Mouse (Mus musculus): ENCODE measurements around the gene Kif2c.
A peak's percentile ranks its signal among the peaks of the same experiment; 100 is the strongest.
"Not testable (repeated sequence)": the region's sequence is repeated elsewhere in the genome, so short reads cannot be mapped to it uniquely, and the experiment has no call there.

Kif2c gene

GRCm38 (mm10) chr4:117188969-117189368 is 6.5 kb upstream of the Kif2c start:
- DNase-seq (ENCODE audit: low read depth), result no peak

DNA sequence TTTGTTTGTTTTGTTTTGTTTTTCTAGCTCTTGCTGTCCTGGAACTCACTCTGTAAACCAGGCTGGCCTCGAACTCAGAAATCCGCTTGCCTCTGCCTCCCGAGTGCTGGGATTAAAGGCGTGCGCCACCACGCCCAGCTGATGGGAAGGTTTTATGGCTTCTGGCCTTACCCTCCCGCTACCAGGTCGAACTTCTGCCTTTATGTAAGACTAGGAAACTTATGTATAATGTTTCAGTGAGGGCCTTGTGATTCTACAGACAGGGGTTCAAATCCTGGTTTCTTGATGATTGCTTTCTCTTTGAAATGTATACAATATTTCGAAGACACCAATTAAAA is 289 bp upstream of the Kif2c start:
- not testable (repeated sequence) for DNase-seq (ENCODE audit: low read depth)

GRCm38 (mm10) chr4:117169936-117170335 is 12.5 kb downstream of the Kif2c start:
- DNase-seq (ENCODE audit: low read depth), result no peak

- no peak for DNase-seq (ENCODE audit: low read depth)
These were observed 21.3 kb downstream of the Kif2c start for GRCm38 (mm10) chr4:117161183-117161582.

GRCm38 (mm10) chr4:117159666-117160065 is 22.8 kb downstream of the Kif2c start:
- DNase-seq (ENCODE audit: low read depth), result no peak

- no peak for DNase-seq (ENCODE audit: low read depth)
These were observed 26.1 kb downstream of the Kif2c start for GRCm38 (mm10) chr4:117156372-117156771.

- peak; percentile 88 for DNase-seq (ENCODE audit: low read depth)
These were observed 26.6 kb downstream of the Kif2c start, which contains the start of gene Rps8 for GRCm38 (mm10) chr4:117155792-117156355. Gene Rps8, minus strand, starts transcription at chr4:117156243.

- no peak for DNase-seq (ENCODE audit: low read depth)
These were observed 27.2 kb downstream of the Kif2c start for GRCm38 (mm10) chr4:117155020-117155791.

DNA sequence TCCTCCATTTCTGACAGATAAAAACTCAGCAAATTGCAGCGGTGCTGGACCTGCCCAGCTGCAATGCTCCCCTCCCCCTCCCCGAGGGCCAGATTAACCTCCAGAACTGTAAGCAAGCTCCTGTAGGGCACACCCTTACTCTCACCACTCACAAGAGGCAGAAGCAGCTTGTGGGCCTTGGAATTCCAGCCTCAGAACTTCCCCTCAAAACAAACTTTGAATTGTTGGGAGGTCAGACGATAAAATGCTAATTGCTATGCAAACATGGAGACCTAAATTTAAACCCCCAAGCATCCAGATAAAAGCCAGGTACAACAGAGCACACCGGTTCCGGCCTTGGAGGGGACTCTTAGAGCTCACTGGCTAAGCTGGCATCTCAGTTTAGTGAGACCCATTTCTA is 29.7 kb downstream of the Kif2c start:
- DNase-seq (ENCODE audit: low read depth), result no peak

GRCm38 (mm10) chr4:117151416-117151815 is 31.0 kb downstream of the Kif2c start:
- DNase-seq (ENCODE audit: low read depth), result no peak

- DNase-seq (ENCODE audit: low read depth), result no peak
These were observed 32.2 kb downstream of the Kif2c start for GRCm38 (mm10) chr4:117150212-117150733.

DNA sequence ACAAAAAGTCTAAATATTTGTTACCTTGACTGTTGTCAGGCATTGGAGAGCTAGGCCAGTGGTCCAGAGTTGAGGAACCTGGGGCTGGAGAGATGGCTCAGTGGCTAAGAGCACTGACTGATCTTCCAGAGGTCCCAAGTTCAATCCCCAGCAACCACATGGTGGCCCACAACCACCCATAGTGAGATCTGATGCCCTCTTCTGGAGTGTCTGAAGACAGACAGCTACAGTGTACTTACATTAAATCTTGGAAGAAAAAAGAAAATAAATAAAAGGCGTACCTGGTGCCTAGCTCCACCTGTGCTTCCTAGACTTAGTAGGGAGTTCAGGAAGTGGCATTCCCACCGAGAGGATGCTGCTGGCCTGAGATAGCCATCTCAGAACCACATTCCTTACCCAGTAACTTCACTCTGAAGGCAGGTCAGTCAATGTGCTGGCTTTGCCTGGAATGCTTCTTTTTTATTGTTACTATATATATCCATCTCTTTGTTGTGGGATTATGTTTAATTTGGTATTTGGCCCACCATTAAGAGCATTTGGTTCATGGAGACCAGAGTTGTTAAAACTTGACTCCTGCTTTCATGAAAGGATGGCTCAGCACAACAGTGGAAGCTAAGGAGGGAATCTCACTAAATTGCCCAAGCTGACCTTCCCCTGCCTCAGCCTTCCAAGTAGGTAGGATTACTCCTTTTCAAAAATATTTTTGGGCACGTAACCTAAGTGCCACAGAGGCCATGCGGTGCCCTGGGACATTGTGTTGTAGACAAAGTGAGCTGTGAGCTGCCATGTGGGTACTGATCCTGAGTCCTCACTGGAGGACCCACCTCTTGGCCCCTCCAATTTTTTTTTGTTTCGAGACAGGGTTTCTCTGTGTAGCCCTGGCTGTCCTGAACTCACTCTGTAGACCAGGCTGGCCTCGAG is 32.9 kb downstream of the Kif2c start:
- DNase-seq (ENCODE audit: low read depth), result no peak

- no peak for DNase-seq (ENCODE audit: low read depth)
These were observed 33.6 kb downstream of the Kif2c start for GRCm38 (mm10) chr4:117148815-117149214.

DNA sequence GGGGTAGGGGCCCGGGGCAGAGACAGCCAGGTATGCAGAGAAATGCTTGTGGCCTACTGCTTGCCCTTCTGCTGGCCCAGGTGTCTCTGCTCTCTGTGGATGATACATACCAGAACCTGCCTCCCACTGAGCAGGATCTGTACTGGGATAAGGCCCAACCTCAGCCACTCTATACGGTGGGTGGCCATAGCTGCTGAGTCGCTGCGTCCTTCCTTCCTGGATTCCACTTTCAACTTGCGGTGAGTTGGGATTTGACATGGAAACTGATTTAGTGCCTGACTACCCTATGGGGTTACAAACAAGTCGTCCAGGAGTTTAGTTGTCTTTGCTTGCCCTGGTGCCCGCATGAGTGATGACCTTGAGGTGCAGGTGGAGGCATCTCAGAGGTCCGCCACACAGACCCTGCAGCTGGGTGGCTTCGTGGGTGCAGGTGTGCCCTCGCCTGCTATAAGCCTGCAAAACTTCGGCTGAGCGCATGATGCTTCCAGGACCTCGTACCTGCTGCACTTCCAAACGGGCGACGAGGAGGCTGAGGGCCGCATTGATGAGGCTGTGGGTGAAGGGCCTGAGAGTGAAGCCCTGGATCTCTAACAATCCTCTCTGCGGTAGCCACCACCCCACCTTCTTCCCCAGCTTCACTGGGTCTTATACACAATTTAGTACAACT is 34.3 kb downstream of the Kif2c start:
- no peak for DNase-seq (ENCODE audit: low read depth)

GRCm38 (mm10) chr4:117146176-117146575 is 36.3 kb downstream of the Kif2c start:
- peak; percentile 95 for DNase-seq (ENCODE audit: low read depth)

DNA sequence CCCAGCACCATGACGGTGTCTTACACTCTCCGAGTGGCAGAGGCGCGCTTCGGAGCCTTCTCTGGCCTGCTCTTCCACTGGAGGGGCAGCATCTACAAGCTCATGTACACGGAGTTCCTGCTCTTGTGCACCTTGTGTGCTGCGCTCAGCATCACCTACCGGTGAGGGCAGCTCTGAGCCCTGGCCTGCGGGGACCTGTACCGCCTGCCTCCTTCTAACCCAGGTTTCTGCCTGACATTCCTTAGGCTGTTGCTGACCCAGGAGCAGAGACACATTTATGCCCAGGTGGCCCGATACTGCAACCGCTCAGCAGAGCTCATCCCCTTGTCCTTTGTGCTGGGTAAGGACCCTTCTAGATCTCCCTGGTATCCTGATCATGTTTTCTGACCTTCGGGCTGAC is 37.2 kb downstream of the Kif2c start:
- no peak for DNase-seq (ENCODE audit: low read depth)

- no peak for DNase-seq (ENCODE audit: low read depth)
These were observed 39.4 kb downstream of the Kif2c start for GRCm38 (mm10) chr4:117143023-117143422.

GRCm38 (mm10) chr4:117140613-117141012 is 41.8 kb downstream of the Kif2c start:
- DNase-seq (ENCODE audit: low read depth), result peak; percentile 56

GRCm38 (mm10) chr4:117139217-117139612 is 43.2 kb downstream of the Kif2c start:
- peak; percentile 80 for DNase-seq (ENCODE audit: low read depth)

GRCm38 (mm10) chr4:117138295-117139216 is 43.9 kb downstream of the Kif2c start:
- DNase-seq (ENCODE audit: low read depth), result peak; percentile 45

DNA sequence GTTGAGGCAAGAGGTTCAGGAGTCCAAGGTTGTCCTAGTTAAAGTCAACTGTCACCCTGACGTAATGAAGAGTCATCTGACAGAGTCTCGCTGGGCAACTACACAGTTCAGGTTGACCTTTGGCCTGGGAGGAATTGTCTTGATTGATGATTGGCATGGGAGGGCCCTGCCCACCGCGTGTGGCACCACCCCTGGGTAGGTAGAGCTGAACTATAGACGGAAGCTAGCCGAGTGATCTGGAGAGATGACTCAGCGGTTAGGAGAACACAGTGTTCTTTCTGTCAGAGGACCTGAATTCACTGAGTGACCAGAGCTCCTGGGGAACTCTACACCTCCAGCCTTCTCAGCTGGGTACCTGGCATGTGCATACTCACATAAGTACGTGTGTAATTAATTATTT is 46.4 kb downstream of the Kif2c start:
- no peak for DNase-seq (ENCODE audit: low read depth)
